Mouse (Mus musculus) liver, embryonic 14.5 days (tissue): ENCODE measurements around the gene Slc25a45.

ENCODE experiments used
- CTCF ChIP-seq: IDR thresholded peaks from 2 replicates; pipeline ENCODE4 v1.5.1; 2016; ENCODE audit warnings: antibody characterized with exemption, low read depth, control low read depth
- EP300 ChIP-seq: IDR thresholded peaks from 2 replicates; pipeline ENCODE4 v1.6.1; 2016; ENCODE audit warnings: antibody characterized with exemption, low read depth

GRCm38 (mm10) chr19:5929634-5930596 is 52.3 kb downstream of the Slc25a45 start:
- TF ChIP-seq CTCF (no peak), EP300 (no peak)
